Mouse (Mus musculus) CD8-positive naive resting alpha-beta T cell, adult 2 months (primary cell): ENCODE measurements around the gene Socs3.
A peak's percentile ranks its signal among the peaks of the same experiment; 100 is the strongest.

Source experiments
- DNase-seq, 2 experiments: peaks; one replicate each; pipeline ENCODE4 v3.0.0; 2022; ENCODE audit warnings: low read depth in 2 of 2, low spot score in 2 of 2

The Socs3 gene

DNA sequence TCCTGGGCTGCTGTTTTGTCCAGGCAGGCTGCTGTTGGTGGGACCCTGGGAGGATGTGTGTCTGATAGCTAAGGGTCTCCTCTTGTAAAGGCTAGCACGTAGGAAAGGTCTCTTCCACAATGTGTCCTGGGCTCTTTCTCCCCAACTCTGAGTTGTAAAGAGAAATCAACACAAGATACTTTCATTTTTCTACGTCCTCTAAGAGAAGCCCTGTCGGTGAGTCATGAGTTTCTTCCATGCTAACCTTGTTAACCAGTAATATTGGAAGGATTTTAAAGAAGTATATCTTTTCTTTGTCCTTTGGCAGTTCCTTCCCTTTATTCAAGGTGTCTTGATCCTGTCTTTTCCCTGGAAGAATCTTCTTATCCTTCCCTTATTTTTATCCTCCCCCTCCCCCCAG lies 25.8 kb upstream of the Socs3 start:
- no peak for DNase-seq

DNA sequence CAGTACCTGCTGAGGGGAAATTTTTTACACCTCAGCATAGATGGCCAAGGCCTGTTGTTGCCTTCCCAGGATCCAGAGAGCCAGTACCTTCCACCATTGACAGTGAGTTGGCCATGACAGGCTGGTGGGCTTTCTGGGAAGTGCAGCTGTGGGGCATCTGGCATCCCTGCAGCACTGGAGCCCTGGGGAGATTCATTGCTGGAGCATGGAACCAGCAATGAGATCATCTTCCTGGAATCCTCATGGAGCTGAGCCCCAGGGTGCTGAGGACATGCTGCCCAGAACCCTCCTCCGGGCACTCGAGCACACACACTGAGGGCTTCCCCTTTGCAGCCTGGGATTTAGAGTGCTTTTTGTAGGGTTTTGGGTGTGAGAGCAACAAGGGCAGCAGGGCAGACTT lies 25.4 kb upstream of the Socs3 start:
- DNase-seq: no peak

DNA sequence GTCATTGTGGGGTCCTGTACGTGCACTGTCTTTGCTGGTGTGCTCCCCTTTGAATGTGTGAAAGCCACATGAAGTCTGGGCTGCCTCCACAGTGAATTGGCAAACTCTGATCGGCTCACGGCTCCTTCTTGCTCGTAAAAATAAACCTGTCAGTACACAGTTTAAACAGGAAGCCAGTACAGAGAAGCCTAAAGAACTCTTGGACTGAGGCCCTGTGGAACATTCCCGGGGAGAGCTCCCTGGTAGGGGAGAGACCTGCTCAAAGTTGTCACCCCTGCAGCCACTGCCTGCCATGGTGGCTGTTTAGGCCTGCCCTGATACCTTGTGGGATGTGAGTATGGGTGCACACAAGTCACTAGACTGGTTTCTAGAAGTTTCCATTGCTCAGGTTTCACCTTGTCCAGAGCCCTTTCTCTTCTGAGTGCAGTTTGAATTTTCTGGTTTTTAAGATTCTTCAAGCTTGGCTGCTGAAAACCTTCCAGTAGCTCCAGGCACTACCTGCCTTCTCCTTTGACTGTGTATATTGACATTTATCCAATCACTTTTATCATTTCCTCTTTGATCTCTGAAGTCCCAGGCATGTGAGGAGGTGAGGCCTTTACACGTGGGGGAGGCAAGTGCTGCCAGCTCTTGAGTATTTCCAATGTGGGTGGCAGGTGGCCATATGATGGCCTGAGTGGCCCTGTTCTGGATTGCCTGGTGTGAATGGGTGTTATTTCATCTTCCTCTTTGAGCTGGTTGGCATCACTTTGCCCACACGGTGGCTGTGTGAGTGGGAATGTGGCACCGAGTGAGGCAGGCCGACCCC lies 24.6 kb upstream of the Socs3 start:
- DNase-seq: no peak

DNA sequence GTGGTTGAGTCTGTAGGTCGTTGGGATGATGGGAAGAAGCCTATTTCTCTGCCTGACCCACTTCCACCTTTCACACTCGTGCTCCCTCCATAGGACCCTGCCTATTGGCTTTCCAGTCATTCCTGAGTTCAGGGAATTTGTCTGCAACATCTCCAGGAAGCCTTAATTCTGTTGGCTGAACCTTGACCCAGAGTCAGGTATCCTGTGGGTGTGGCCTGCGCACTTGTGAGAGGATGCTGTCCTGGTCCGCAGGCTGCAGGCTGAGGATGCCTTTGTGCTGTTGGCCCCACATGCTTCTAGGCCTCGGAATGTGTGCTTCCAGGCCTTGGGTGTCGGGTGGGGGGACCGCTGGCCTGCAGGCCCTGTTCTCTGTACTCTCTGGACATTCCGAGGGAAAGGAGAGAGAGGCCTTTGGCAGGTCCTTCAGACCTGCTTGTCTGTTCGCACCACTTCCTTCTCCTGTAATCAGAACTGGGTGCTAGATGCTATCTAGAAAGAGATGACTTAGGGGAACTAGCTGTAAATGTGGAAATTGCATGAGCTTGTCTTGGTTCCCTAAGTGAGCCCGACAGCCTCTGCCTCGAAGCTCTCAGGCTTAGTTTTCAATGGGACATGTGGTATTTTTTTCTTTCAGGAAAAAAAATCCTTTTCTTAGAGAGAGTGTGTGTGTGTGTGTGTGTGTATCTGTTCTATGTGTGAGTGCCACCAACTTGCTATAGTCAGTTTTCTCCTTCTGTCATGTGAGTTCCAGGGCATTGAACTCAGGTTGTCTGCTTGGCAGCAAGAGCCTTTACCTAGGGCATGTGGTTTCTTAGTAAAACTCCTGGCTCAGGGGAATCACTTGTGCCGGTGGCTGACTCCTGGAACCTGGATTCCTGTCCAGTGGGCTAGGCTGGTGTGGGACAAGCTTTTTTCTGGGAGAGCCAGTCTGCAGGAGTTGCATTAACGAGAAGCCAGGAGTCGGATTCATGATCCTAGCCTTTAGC lies 23.6 kb upstream of the Socs3 start:
- DNase-seq: no peak

DNA sequence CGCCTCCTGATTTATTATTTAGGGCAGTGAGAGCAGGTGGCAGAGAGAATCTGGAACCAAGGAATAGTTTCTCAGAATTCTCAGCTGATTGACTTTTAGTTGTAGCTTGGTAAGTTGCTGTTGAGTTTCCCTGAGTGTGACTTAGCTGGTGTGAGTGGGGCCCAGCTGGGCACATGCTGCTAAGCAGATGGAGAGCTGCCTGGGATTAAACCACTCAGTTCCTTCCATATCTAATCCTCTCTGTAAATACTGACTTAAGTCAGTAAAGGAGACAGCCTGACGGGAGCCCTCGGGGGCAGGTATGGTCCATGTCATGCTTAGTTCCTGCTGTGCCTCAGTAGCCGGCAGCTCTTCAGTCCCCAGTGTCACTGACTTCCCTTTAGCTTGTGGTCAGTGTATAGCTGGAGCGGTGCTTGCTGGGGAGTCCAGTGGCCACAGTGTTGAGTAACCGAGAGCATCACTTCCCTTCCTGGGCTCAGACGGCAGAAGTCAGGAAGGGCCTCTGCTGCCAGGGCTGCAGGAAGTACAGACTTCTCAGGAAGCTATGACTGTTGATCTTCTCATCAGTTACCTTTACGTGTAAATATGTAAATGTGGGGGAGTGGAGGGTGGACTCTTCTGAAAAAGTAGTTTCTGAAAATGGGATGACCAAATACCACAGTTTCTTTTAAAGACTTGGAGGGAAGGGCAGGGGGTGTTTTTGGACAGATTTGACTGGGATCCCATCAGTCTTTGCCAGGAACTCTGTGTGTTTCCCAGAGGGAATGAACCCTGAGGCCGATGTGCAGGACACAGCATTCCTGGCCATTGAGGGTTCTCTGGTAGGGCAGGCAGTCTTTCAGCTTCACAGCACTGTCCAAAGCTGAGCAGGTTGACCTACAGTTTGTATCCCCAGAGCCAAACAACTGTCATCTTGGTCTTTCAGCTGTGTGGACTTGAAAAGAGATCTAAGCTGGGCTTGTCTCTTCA lies 21.9 kb upstream of the Socs3 start:
- DNase-seq: no peak

DNA sequence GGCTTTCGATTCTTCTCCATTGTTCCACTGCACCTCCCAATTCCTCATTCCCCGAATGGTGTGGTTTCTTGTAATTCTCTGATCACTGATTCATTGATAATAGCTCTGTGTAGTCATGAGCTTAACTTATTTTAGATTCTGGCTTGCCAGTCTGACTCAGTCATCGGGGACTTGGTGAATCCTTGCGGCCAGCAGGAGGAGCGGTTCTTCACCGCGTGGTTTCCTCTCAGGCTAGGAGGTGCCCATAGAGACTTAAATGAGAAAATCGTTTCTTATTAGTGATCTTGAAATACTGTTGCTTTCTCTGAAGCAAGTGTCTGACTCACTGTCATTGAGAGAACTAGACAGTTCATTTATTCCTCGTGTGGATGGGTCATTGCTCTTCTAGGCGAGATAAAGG lies 20.1 kb upstream of the Socs3 start:
- no peak for DNase-seq

DNA sequence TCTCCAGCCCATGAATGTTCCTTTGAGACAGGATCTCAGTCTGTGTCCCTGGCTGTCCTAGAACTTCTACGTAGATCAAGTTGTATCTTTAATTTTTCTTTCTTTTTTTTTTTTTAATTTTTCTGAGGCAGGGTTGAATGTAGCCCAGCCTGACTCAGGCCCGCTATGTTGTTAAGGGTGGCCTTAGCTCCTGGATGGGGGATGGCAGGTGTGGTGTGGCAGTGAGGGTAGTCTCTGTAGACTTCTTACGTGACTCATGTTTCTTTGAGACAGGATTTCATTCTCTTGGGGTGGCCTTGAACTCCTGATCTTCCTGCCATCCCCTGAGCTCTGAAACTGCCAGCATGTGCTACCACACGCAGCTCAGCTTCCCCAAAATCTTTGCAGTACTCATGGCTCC lies 19.4 kb upstream of the Socs3 start:
- no peak for DNase-seq

DNA sequence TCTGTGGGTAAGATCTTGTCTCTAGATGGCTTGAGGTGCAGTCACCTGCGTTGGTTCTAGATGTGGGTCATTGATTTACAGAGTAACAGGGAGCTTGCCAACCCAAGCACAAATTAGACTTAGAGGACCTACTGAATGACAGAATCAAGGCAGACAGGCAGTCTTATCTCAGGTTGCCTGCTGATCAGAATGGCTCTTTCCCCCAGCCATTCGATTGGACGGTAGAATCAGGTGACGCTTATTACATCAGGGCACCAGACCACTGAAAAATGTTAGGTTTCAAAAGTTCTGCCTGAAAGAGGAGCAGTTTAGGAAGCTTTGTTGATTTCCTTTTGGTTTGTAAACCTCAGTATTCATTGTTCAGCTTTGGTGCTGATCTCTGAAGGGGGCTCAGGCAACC lies 18.1 kb upstream of the Socs3 start:
- no peak for DNase-seq

DNA sequence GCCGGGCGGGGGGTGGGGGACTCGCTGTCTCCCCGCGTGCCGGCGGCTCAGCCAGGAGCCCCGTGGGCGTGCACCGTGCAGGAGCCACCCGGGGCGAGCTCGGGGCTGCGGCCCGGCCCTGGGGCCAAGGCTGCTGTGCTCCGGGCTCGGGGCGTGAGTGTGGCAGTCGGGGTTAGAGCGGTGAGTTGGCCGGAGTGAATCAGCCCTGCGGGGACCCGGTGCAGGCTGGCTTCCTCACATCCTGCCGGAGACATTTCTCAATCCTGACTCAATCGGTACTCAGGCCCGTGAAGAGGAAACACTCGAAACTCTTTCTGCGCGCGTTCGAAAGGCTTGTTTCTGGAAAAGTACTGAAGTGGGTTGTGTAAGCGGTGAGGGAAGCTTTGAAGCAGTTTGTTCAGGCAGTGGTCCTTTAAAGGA lies 17.2 kb upstream of the Socs3 start:
- peak; percentile 26 for DNase-seq

DNA sequence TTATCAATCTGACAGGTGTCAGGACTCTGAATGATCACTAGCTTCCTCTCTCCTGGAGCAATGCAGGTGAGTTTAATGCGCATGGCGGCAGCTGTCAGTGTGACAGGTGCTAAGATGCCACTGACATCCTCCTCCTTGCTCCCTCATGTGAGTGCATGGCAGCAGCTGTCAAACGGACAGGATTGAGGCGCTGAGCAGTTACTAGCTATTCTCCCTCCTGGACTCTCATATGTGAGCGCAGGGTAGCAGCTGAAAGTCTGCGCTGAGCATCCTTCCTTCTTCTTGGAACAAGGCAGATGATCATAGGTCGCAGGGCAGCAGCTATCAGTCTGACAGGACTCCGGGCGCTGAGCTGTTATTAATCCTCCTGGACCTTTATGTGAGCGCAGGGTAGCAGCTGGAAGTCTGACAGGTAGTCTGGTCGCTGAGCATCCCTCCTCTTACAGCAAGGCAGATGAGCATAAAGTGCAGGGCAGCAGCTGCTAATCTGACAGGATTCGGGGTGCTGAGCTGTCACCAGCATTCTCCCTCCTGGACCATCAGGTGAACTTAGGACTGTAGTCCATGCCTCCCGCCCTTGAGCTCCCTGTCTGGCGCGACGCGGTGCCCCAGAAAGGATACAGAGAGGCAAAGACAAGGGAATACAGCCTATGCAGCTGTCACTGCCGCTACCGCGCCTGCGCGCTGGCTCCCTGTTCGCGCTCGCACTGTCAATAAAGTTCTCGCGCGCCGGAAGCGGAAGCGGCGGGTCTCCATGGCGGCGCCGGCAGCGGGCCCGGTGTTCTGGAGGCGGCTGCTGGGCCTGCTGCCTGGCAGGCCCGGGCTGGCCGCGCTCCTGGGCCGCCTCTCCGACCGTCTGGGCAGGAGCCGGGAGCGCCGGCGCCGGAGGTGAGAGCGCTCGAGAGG lies 16.5 kb upstream of the Socs3 start, which contains the start of gene Pgs1:
Gene Pgs1, plus strand, starts transcription at position 167 of the 906 bp plus-strand sequence.
- peak; percentile 90 to 91 for DNase-seq

DNA sequence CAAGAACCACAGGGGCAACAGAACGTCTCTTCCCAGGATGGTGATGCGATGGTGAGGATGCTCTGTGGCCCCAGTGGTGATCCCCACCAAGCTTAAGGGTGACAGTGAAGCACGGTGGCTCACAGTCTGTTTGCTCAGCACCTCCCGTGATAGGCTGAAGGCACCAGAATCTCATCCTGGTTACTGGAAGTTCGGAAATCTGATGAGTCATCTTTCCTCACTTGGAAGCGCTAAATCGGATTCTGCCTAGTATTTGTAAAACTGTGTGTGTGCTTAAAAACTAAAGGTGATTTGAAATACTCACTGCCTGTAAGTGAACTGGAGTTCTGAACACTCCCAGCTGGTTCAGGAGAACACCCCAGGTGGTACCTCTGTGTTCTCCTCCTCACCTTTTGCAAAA lies 13.9 kb upstream of the Socs3 start:
- no peak for DNase-seq

DNA sequence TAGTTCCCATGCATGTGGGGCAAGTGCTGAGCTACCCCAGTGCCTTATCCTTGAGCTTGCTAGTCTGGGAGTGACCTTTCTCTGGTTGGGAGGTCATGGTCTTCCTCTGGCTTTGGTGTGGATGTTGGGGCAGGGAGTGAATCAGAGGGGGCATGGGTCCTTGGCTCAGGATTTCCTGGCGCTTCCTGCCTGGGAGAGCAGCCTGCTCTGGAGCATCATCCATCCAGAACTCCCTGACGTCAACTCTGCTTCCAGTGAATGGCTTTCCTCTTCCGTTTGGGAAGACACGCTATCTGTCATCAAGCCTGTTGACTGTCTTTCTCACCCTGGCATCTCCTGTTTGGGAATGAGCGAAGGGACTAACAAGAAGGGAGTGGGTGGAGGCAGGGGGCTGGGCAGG lies 12.6 kb upstream of the Socs3 start:
- DNase-seq: no peak

DNA sequence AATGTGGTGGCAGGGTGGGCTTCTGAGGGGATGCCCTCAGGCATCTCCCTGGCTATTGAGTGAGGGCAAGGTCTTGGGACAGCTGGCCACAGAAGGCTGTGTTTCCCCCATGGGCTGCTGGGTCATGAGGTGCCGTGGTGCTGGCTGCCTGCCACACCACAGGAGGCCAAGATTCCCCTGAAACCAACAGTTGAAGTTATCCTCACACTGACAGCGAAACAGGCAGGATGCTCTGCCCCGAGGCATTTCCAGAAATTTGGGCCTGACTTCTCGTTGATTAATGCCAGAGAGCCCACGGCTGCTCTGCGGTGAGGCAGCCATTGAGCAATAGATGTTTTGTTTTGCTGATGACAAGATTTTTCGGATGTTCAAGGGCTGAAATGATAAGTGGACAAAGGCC lies 9.5 kb upstream of the Socs3 start:
- DNase-seq: no peak

DNA sequence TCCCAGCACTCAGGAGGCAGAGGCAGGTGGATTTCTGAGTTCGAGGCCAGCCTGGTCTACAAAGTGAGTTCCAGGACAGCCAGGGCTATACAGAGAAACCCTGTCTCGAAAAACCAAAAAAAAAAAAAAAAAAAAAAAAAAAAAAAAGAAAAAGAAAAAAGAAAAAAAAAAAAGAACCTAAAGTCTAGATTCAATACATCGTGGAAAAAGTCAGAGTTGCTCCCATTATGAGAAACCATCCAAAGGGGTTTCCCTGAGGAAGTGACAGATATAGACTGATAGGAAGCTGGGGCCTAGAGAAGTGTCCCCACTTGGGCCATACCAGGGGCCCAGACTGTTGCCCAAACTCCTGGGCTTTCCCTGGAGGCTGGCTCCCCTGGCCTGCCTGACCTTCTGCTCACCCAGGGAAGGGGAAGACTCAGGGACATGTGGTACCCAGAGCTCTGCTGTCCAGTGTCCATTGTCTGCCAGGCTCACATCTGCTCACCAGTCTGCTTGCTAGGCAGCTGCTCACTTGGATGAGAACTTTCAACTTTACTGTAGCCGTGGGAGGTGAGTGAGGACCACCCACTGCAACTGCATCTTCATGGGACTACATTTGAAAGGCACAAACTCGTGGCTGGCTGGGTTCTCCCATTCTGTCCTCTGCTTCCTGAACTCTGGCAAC lies 8.0 kb upstream of the Socs3 start:
- no peak for DNase-seq

DNA sequence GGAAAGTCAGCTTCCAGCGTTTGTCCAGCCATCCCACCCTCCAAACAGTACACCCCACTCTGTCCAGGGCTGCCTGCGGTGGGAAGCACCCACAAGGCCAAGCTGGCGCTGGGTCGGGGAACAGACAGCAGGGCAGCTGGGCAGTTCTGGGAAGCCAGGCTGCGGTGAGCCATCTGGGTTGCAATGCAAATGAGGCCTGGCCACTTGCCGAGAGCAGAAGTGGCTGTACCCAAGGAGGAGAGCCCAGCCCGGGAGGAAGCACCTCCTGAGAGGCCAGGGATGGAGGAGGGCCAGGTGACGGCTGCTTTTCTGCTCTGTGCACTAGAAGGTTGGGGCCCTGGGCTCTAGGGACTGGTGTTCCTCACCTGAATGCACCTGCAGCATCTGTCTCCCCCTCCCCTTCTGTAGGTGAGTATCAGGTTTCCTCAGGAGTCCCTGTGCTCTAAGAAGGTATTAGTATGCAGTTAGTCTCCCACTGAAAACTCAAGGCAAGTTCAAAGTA lies 6.3 kb upstream of the Socs3 start:
- DNase-seq: no peak

DNA sequence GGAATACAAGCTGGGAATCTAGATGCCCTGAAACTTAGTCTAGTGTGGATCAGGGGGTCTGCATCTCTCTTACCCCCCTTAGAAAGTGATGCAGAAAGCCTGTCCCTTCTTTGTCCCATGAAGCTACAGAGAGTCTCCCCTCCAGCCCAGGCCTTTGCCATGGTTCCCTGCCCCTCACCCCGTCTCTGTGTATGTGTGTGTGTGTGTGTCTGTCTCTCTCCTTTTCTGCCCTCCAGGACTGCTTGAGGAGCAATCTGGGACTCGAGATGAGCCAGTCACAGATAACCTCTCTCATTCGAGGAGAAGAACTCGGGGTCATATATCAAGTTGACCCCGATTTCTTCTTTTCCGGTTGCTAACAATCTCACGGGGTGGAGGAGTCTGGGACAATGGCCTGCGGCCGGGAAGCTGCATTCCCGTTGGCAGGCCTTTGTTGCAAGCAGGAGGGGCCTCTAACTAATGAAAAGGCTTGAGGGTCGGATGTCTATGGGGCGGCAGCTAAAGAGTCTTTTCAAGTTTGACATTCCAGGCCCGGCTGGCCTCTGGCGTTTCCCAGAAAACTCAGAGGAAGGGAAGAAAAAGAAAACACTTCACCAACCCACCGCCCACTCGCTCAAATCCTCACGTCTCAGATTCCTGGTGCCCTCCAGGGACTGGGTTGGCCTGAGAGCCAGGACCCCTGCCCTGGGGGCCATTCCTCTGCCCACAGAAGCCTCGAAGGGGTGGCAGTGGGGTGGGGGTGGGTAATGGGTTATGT lies 5.5 kb upstream of the Socs3 start:
- no peak for DNase-seq

DNA sequence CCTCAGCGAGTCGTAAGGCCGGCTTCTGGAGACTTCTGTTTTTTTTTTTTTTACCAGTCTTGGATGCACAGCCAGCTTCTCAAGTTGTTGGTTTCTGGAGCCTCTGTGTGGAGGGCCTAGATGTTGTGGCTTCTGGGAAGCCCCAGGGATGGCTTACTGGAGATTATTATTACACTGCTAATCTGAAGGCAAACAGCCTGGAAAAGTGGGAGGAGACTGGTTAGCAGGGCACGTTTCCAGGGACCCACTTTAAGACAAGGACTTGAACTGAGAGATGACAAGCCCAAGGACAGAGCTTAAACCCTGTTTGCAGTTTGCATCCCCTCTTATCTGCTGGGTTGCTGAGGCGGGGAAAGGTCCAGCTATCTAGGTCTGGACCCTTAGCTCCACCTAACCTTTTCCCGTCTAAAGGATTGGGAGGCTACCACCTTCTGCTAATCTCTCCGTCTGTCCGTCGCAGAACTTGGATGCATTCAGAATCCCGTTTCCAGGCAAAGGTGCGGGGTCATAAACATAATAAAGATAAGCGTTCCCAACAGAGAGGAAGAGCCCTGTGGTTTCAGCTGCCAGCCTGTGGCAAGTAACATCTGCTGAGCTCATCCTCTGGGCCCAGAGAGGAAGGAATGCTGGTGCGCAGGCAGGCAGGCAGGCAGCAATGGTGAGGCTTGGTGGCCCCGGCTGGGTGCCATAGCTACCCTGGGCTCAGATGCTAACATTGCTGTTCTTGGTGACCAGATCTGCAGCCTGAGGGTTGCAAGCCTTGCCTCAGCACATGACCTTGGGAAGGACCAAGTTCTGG lies 4.7 kb upstream of the Socs3 start:
- DNase-seq: no peak

DNA sequence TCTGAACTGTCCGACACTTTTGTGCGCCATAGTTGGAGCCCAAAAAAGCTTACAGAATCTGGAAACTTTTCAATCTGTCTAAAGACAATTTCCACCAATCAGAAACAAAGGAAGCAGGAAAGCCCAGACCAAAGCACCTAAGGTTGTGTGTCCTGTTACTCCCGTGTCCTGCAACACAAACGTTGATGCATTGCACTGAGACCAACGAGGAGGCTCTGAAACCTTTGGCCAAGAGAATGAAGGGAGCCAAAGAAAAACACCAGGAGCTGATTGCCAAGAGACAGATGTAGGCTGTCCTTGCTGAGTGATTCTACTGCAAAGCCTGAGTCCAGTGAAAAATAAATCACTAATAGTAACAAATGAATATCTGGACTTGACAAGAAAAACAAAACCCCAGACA lies 3.7 kb upstream of the Socs3 start:
- no peak for DNase-seq
